Mouse (Mus musculus) central nervous system, embryonic 18 days (tissue): Measurements from ENCODE around the gene Patz1. TPM values are rescaled to one million over a fixed set of nuclear protein-coding genes. Genes with fewer than 3 reads are reported as not detected.

ENCODE experiments used
- polyA plus RNA-seq: library from polyadenylated mRNA; depleted of rRNA; stranded (reverse); fragments of >200 nt; gene quantifications from 2 replicates; pipeline ENCODE4 v1.2.3, GENCODE M21; 2012; rRNA removed

Gene Patz1
- 54.4 TPM in 2 replicates for polyA plus RNA-seq

GRCm38 (mm10) chr11:3288521-3289301 lies at the start of gene Patz1:
TSS of gene Patz1 (plus strand) at chr11:3288874.

GRCm38 (mm10) chr11:3266079-3266685 lies 22.5 kb upstream of the Patz1 start, which contains the start of gene Drg1:
TSS of gene Drg1 (minus strand) at chr11:3266415.

GRCm38 (mm10) chr11:3329891-3330451 lies 41.3 kb downstream of the Patz1 start, which contains the start of gene Pik3ip1:
TSS of gene Pik3ip1 (plus strand) at chr11:3330401.

Other genes with a start within 250 kb of the Patz1 start
- gene Sfi1, start 95.4 kb upstream of the Patz1 start, polyA plus RNA-seq, result 28.4 and 32.5 TPM in 2 replicates
- 71.6 and 74.3 TPM in 2 replicates for gene Eif4enif1, start 86.5 kb upstream of the Patz1 start, polyA plus RNA-seq
- gene Drg1, start 22.5 kb upstream of the Patz1 start, polyA plus RNA-seq, result 92.2 and 92.8 TPM in 2 replicates
- gene Pik3ip1, start 41.5 kb downstream of the Patz1 start, polyA plus RNA-seq, result 28.6 and 30.8 TPM in 2 replicates
- 147 and 168 TPM in 2 replicates for gene Limk2, start 120.3 kb downstream of the Patz1 start, polyA plus RNA-seq
- gene Rnf185, start 163.5 kb downstream of the Patz1 start, polyA plus RNA-seq, result 36.3 and 37.1 TPM in 2 replicates
- 6.6 and 6.7 TPM in 2 replicates for gene Pla2g3, start 199.4 kb downstream of the Patz1 start, polyA plus RNA-seq
- 7.7 TPM in 2 replicates for gene Inpp5j, start 215.9 kb downstream of the Patz1 start, polyA plus RNA-seq
- 149 and 184 TPM in 2 replicates for gene Selenom, start 225.8 kb downstream of the Patz1 start, polyA plus RNA-seq